Mouse (Mus musculus) forebrain, embryonic 10.5 days (tissue): Measurements from ENCODE around the gene Ndufa10. TPM values are rescaled to one million over a fixed set of nuclear protein-coding genes. Genes with fewer than 3 reads are reported as not detected.

Experiments
- DNase-seq: peaks from one replicate; pipeline ENCODE4 v3.0.0-alpha.2; 2017; ENCODE audit warnings: low spot score; ENCODE audit errors: extremely low spot score
- H3K27ac ChIP-seq: fragments of 300-500 bp; sonication (generic); 2 replicates; pipeline ENCODE4 v1.5.1; 2016; ENCODE audit warnings: mild to moderate bottlenecking
- H3K27me3 ChIP-seq: fragments of 300-500 bp; sonication (generic); 2 replicates; pipeline ENCODE4 v1.6.1; 2016; ENCODE audit warnings: mild to moderate bottlenecking; ENCODE audit not compliant: poor library complexity, severe bottlenecking
- H3K36me3 ChIP-seq: fragments of 300-500 bp; sonication (generic); replicated peaks from 2 replicates; pipeline ENCODE4 v1.6.1; 2016; ENCODE audit warnings: mild to moderate bottlenecking, moderate library complexity
- H3K4me1 ChIP-seq: fragments of 300-500 bp; sonication (generic); 2 replicates; pipeline ENCODE4 v1.6.1; 2016
- H3K4me3 ChIP-seq: fragments of 300-500 bp; sonication (generic); 2 replicates; pipeline ENCODE4 v1.5.1; 2016; ENCODE audit warnings: mild to moderate bottlenecking, moderate library complexity
- H3K9me3 ChIP-seq: fragments of 300-500 bp; sonication (generic); 2 replicates; pipeline ENCODE4 v1.6.1; 2016; ENCODE audit warnings: mild to moderate bottlenecking, moderate library complexity
- WGBS: fragments of 180-500 bp; shearing (Covaris S2); methylation state at CpG from one replicate; pipeline ENCODE4 v1.1.7; 2016; 5-methylcytosine and 5-hydroxymethylcytosine counted together
- polyA plus RNA-seq: library from polyadenylated mRNA; unstranded; fragments of >200 nt; fragmentation: Nextera tagmentation; extraction: Ambion mirVana; gene quantifications from 2 replicates; pipeline ENCODE4 v1.2.1, GENCODE M21; 2016

Gene Ndufa10
- polyA plus RNA-seq, 1 experiment from 2014 or later, result 301 TPM

GRCm38 (mm10) chr1:92453751-92454445 is 19.8 kb downstream of the Ndufa10 start:
- Histone ChIP-seq H3K27me3 (no peaks in the 10 kb centered on the region), H3K4me3 (no peak overlapping the region), H3K36me3 (peaks cover 97% of the 10 kb centered on the region), H3K27ac (no peak overlapping the region), H3K4me1 (no peaks in the 10 kb centered on the region), H3K9me3 (no peaks in the 10 kb centered on the region)
- no peak for DNase-seq
- WGBS, result 79% methylated on average over 8 of the region's 8 CpGs

DNA sequence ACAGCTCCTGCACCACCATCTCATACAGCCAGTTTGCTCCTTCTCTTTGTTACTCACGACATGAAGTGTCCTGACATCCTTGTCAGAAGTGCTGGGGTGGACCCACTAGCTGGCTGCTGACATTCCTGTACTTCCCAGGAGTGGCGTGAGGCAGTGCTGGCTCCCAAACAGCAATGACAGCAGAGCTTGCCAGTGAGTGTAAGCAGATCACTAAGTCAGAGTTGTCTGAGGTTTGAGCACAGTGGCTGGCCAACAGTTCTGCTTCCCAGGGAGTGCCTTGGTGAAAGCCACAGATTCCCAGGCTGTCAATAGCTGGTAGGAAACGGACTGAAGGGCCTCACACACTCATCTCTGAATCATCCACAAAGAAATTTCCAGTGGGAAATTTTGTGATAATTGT is 25.4 kb downstream of the Ndufa10 start:
- 89% methylated on average over 3 of the region's 3 CpGs for WGBS
- Histone ChIP-seq H3K27me3 (no peaks in the 10 kb centered on the region), H3K27ac (no peak overlapping the region), H3K4me3 (no peak overlapping the region), H3K36me3 (peaks cover 97% of the 10 kb centered on the region), H3K4me1 (no peaks in the 10 kb centered on the region), H3K9me3 (no peaks in the 10 kb centered on the region)
- no peak for DNase-seq

- peaks cover 81% of the 10 kb centered on the region for H3K36me3 ChIP-seq
- H3K9me3 ChIP-seq, result no peaks in the 10 kb centered on the region
- WGBS, result 71% methylated on average over 6 of the region's 6 CpGs
Observed at GRCm38 (mm10) chr1:92441453-92442063, 32.1 kb downstream of the Ndufa10 start.

GRCm38 (mm10) chr1:92440066-92440750 is 33.5 kb downstream of the Ndufa10 start:
- Histone ChIP-seq H3K4me1 (peaks cover 27% of the 10 kb centered on the region), H3K27me3 (no peaks in the 10 kb centered on the region), H3K27ac (no peak overlapping the region), H3K36me3 (peaks cover 68% of the 10 kb centered on the region), H3K9me3 (no peaks in the 10 kb centered on the region), H3K4me3 (no peak overlapping the region)
- no peak for DNase-seq
- 91% methylated on average over 9 of the region's 9 CpGs for WGBS

More at GRCm38 (mm10) chr1:92441453-92442063, 32.1 kb downstream of the Ndufa10 start:
- H3K4me3 ChIP-seq, result no peak overlapping the region
- H3K4me1 ChIP-seq, result peaks cover 24% of the 10 kb centered on the region
- H3K27me3 ChIP-seq, result no peaks in the 10 kb centered on the region
- no peak for DNase-seq
- H3K27ac ChIP-seq, result no peak overlapping the region

- H3K4me3 ChIP-seq, result no peak overlapping the region
- peaks cover 27% of the 10 kb centered on the region for H3K4me1 ChIP-seq
- no peaks in the 10 kb centered on the region for H3K27me3 ChIP-seq
- DNase-seq, result no peak
- WGBS, result 57% methylated on average over 9 of the region's 9 CpGs
- H3K27ac ChIP-seq, result peak overlapping the region; percentile 22; the same call in 1 of the 2 replicates
- peaks cover 45% of the 10 kb centered on the region for H3K36me3 ChIP-seq
- no peaks in the 10 kb centered on the region for H3K9me3 ChIP-seq
Observed at GRCm38 (mm10) chr1:92437678-92438271, 35.9 kb downstream of the Ndufa10 start.

DNA sequence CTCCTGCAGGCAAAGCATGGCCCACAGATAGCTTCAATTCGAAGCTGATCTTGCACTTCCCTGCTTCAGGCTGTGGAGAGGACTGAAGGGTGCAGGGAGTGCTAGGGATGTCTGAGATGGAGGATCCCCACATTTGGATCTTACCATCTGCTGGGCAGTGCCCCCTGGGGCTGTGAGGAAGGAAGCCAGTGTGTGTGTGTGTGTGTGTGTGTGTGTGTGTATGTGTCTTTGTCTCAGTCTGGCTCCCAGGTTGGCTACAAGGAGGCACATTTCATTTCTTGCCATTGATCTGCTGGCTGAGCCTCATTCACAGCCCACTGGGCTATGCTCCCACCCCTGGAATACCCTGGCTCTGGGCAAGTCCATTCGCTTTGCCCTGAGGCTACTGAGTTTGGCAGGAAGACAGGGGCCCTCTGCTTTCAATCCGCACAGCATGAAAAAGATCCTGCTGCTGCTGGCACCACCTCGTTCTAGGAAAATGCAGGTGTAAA is 36.8 kb downstream of the Ndufa10 start:
- no peaks in the 10 kb centered on the region for H3K9me3 ChIP-seq
- DNase-seq, result no peak
- peaks cover 36% of the 10 kb centered on the region for H3K36me3 ChIP-seq
- H3K27me3 ChIP-seq, result no peaks in the 10 kb centered on the region
- H3K4me3 ChIP-seq, result no peak overlapping the region
- H3K27ac ChIP-seq, result peak overlapping the region; percentile 44; the same call in 1 of the 2 replicates
- WGBS, result 55% methylated on average over 4 of the region's 4 CpGs
- peaks cover 32% of the 10 kb centered on the region for H3K4me1 ChIP-seq

- Histone ChIP-seq H3K9me3 (no peaks in the 10 kb centered on the region), H3K36me3 (peaks cover 21% of the 10 kb centered on the region), H3K4me1 (peaks cover 32% of the 10 kb centered on the region), H3K27me3 (no peaks in the 10 kb centered on the region), H3K27ac (no peak overlapping the region), H3K4me3 (no peak overlapping the region)
- WGBS, result 90% methylated on average over 1 of the region's 1 CpGs
- no peak for DNase-seq
Observed at GRCm38 (mm10) chr1:92434986-92435385, 38.7 kb downstream of the Ndufa10 start.

DNA sequence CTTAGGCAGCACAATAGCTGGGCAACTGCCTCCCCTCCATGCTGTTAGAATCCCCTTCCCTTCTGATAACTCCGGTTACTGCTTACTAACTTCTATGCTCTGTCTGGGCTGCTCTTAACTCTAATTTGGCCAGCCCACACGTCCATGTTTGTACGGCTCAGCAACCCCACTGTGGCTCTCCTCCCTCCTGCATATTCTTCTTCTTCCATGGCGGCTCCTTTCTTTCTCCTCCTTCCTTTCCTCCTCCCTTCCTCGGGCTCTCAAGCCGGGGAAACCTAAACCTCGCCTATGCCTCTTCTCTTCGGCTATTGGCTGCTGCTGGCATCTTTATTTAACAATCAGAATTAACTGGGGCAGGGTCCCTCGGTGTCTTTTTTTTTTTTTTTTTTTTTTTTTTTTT is 40.9 kb downstream of the Ndufa10 start:
- Histone ChIP-seq H3K4me3 (no peak overlapping the region), H3K36me3 (no peaks in the 10 kb centered on the region), H3K27ac (no peak overlapping the region), H3K27me3 (no peaks in the 10 kb centered on the region), H3K4me1 (peaks cover 20% of the 10 kb centered on the region), H3K9me3 (no peaks in the 10 kb centered on the region)
- 84% methylated on average over 9 of the region's 9 CpGs for WGBS
- no peak for DNase-seq

DNA sequence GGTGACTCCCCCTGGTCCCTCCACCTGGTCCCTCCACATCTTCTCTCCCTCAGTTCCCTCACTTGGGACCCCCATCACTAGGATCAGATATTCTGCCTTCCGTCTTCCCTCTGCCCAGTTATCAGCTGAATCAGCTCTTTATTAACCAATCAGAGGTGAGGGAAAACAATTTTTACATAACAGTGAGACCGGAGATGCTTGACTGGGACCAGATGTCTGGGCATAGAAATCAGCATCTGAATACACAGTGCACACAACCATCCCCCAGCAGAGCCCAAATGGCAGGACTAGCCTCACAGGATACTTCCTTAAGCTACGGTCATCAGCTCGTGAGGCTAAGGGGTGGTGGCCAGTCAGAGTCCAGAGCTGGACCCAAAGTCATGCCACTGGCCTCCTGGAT is 41.6 kb downstream of the Ndufa10 start:
- Histone ChIP-seq H3K4me3 (no peak overlapping the region), H3K36me3 (no peaks in the 10 kb centered on the region), H3K9me3 (no peaks in the 10 kb centered on the region), H3K27me3 (no peaks in the 10 kb centered on the region), H3K4me1 (peaks cover 13% of the 10 kb centered on the region), H3K27ac (no peak overlapping the region)
- DNase-seq, result no peak
- 70% methylated on average over 4 of the region's 4 CpGs for WGBS

GRCm38 (mm10) chr1:92431420-92431819 is 42.2 kb downstream of the Ndufa10 start:
- H3K27me3 ChIP-seq, result no peaks in the 10 kb centered on the region
- H3K36me3 ChIP-seq, result no peaks in the 10 kb centered on the region
- DNase-seq, result no peak
- H3K4me1 ChIP-seq, result peaks cover 7% of the 10 kb centered on the region
- H3K27ac ChIP-seq, result no peak overlapping the region
- 79% methylated on average over 3 of the region's 3 CpGs for WGBS
- H3K4me3 ChIP-seq, result no peak overlapping the region
- no peaks in the 10 kb centered on the region for H3K9me3 ChIP-seq

GRCm38 (mm10) chr1:92430991-92431390 is 42.7 kb downstream of the Ndufa10 start:
- 97% methylated on average over 1 of the region's 1 CpGs for WGBS
- Histone ChIP-seq H3K36me3 (no peaks in the 10 kb centered on the region), H3K4me1 (peaks cover 6% of the 10 kb centered on the region; the same call in 1 of the 2 replicates), H3K27me3 (no peaks in the 10 kb centered on the region), H3K9me3 (no peaks in the 10 kb centered on the region), H3K27ac (no peak overlapping the region), H3K4me3 (no peak overlapping the region)
- DNase-seq, result no peak

- no peak overlapping the region for H3K27ac ChIP-seq
- no peaks in the 10 kb centered on the region for H3K9me3 ChIP-seq
- H3K4me1 ChIP-seq, result no peaks in the 10 kb centered on the region
- DNase-seq, result no peak
- no peaks in the 10 kb centered on the region for H3K36me3 ChIP-seq
- no peaks in the 10 kb centered on the region for H3K27me3 ChIP-seq
- no peak overlapping the region for H3K4me3 ChIP-seq
- 72% methylated on average over 7 of the region's 7 CpGs for WGBS
Observed at GRCm38 (mm10) chr1:92424714-92425113, 48.9 kb downstream of the Ndufa10 start.
